Mouse (Mus musculus): ENCODE measurements at regions not wholly inside any gene's neighbourhood (a gene's known extent, or its start where the extent isn't known, plus 50 kb on each side); places are given as distances from the start of the nearest gene placed in this dataset.
A peak's percentile ranks its signal among the peaks of the same experiment; 100 is the strongest.

DNA sequence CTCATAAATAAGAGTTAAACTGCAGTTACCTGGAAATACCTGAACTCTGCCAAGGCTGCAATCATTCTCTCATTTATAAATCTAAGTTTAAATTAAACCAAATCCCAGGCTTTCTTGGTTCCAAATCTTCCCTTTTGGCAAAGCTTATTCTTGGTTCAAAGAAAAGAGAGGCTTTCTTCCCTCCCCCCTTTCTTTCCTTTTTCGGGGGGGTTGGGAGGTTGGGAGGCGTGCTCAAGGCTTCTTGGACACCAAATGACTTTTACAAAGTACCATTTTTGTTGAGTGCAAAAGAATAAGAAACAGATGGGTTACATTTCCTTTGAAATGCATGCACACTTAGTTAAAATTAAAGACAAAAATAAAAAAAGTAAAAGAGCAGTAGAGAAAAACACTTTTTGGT is 105.4 kb upstream of the Mroh9 start:
- no peak for DNase-seq

DNA sequence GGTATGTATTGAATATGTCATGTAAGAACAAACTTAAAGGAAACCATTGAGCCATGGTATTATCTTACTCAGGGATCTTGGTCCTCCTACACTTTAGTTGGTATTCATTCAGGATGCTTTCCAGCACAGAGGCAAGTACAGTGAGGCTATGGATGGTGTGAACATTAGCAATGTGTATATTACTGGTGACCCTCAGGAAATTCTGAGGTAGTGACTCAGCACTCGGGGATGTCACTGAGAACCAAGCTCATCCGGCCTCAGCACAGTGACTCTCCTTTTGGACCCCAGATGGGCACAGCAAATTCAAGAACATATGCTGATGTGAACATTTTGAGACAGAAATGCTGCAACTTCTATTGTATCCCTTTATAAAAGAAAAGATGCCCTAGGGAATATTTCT is 96.4 kb upstream of the Mroh9 start:
- no peak for DNase-seq

DNA sequence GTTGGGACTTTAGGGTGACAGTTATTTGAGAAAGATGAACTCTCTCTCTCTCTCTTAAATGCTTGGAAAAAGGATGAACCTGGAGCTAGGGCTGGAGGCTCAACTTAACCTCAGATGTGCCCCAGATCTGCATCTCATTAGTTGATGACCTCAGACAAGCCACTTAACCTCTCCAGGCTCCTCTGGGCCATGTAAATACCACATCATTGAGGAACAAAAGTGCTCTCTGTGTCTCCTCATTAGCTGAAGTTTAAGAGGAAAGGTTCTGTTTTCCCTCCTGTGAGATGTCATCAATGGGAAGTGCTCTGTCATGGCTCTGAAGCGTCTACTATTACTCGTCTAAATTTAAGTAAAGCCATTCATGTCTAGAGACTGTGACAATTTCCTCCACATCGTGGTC is 91.5 kb upstream of the Mroh9 start:
- no peak for DNase-seq

DNA sequence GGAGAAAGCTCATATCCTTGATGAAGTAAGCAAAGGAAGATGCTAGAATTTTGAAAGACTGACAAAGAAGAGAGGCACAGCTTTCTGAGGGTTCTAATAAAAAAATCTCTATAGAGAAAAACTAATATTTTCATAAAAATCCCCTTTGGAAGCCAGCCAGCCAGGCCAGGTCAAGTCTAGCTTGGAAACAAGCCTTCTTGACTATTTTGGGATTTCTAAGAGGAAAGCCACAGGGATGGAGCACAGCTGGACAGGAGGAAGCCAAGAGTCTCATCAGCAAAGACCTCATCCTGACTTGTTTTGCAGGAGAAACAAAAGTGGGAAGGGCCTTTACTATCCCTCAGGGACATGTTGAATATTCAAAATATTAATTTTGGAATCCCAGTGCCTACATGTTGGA is 81.6 kb upstream of the Mroh9 start:
- DNase-seq, result no peak

DNA sequence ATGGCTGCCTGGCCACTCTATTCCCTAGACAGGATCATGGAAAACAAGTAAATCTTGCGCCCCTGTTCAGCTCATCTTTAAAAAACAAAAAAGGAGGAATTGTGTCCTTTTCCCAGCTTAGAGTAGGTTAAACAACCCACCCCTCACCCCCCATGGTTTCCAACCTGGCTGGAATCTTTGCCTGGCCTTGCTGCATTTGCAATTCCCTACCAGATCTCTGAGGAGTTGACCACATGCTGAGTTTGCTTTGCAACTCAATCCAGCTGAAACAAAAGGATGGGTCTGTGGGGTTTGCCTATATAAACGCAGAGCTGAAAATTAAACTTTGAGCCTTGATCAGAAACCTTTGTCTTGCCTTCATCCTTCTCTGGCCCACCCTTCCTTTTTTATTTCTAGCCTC is 78.2 kb upstream of the Mroh9 start:
- no peak for DNase-seq

DNA sequence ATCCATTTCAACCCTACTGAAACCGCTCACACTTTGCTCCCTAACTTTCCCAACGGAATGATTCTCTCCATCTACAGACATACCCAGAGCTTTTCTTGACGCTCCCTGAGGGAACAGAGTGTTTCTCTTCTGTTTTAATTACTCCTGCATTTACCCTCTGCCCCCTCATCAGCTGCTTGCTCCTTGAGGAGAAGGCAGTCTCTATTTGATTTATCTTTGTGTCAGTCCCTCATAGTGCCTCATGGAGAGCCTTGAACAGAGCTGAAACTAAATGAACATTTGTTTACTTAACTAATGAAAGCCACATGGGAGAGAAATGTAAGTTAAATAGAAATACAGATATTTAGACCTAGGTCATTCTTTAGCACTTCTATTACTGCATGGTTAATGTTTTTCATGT is 74.4 kb upstream of the Mroh9 start:
- no peak for DNase-seq

DNA sequence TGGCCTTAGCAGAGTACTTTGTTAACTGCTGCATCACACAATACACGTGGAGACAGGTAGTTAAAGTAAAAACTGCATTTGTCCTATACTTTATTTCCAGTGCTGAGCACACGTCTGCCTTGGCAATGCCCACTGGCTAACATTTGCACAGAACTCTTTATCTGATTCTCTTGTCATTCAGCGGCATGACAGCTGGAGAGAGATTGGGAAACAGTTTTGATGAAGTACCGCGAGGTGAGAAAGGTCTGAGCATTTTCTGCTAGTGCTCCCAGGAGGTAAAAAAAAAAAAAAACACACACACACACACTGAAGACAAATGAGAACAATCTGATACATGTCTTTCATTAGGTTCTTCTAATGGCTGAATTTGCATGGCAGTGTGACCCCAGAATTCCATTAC is 73.0 kb upstream of the Mroh9 start:
- no peak for DNase-seq

DNA sequence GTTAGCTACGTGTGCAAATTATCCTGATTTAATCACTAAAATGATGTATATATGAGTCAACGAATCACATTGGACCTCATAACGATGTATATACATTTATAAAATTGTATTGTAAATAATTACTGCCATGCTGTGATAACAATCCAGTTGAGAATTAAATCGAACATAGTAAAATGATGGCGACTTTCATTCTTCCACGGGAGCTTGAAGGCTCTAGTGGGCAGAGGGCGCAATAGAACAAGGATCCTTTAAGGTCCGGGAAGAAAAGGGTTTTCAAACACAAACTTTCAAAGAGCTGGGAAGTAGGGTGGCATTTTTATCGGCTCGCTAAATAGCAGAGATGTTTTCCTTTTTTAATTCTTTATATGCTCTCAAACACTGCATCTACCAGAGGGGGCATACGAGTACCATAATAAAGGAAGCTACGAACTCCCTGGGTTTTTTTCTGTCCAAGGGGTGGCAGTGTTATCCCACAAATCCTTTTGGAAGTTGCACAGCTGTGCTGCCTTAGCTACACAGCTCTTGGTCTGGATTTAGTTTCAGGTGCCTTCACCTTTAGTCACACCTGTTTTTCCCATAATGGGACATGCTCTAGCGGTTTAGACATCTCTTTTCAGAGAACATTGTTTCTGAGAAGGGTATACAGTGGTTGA is 64.9 kb upstream of the Mroh9 start:
- DNase-seq, result peak; percentile 13

DNA sequence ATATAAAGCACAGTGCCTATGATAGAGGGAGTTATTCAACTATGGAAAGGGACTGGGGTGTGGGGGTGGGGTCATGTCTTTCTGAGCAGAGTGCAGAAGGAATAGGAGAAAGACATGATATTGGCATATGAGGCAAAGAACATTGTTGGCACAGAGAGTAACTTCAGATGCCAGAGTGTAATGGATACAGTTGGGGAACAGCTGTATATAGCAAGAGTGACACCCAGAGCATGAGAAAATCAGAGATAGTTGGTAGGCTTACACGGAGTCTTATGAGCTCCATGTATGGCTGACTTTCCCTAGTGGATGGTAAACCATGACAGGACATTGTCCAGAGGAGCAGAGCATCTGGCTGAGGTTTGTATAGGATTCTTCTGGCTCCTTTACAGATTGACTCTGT is 61.2 kb upstream of the Mroh9 start:
- no peak for DNase-seq

DNA sequence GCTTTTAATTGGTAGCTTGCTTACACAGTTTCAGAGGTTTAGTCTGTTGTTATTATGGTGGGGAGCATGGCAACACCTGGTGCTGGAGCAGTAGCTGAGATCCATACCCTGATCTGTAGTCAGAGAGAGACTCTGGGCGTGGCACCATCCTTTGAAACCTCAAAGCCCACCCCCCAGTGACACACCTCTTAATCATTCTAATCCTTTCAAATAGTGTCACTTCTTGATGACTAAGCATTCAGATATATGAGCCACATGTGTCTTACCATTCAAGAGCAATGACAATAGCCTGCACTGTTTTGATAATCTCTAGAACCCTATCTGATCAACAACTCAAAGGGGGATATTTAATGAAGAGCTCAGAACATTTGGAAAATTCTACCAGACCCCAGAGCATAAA is 57.6 kb upstream of the Mroh9 start:
- DNase-seq, result no peak

DNA sequence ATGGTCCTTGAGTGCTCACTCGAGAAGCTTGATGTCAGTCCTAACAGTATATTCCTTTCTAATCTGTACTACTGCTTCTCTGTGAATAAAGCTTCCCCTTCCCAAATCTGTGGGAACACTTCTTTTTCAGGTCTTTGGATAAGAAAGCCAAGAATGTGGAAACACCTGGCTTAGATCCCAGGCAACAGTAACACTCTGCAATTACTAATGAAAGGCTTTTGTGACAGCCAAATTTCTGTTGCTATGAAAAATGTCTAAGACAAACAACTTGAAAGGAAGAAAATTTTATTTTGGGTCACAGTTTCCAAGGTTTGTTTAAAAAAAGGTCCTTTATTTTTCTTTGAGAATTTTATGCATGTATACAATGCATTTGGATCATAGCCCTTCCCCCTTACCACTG is 56.0 kb upstream of the Mroh9 start:
- DNase-seq, result no peak

DNA sequence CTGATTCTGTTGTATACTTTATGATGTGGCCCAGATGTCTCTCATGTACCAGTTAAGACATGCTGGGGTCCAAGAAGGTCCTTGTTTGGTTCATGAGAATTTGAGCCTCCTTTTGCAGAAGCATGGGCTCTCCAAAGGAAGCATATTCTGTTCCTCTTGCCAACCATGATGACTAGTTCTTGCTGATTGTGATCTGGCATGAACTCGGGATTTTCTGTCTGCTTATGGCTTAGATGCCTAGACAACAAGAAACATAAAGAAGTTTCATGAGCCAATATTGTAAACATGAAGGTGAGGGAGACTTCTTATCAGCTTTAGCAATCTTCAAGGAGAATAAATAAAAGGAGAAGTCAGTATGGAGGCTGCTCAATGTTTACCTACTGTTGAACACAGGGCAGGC is 52.7 kb upstream of the Mroh9 start:
- no peak for DNase-seq
